Mouse (Mus musculus) stomach, embryonic 16.5 days (tissue): Measurements from ENCODE around the gene Slc47a2. TPM values are rescaled to one million over a fixed set of nuclear protein-coding genes. Genes with fewer than 3 reads are reported as not detected.
"Not testable (repeated sequence)": the region's sequence is repeated elsewhere in the genome, so short reads cannot be mapped to it uniquely, and the experiment has no call there.

Experiments used
- ATAC-seq: fragments of 200-750 bp; cut with Nextera tagmentation; 2 replicates; pipeline ENCODE4 v1.8.0; 2017; ENCODE audit warnings: moderate number of reproducible peaks, moderate TSS enrichment; ENCODE audit not compliant: insufficient read depth, low FRiP score
- H3K27ac ChIP-seq: fragments of 300-500 bp; sonication (generic); 2 replicates; pipeline ENCODE4 v1.5.1; 2014; ENCODE audit warnings: low read length
- H3K27me3 ChIP-seq: fragments of 300-500 bp; sonication (generic); 2 replicates; pipeline ENCODE4 v1.6.1; 2014; ENCODE audit warnings: low read length, control low read depth, mixed read lengths; ENCODE audit not compliant: control insufficient read depth, insufficient read depth
- H3K36me3 ChIP-seq: fragments of 300-500 bp; sonication (generic); 2 replicates; pipeline ENCODE4 v1.6.1; 2014; ENCODE audit warnings: low read length; ENCODE audit not compliant: control insufficient read depth, insufficient read depth
- H3K4me1 ChIP-seq: fragments of 300-500 bp; sonication (generic); 2 replicates; pipeline ENCODE4 v1.6.1; 2014; ENCODE audit warnings: low read length, control low read depth, mixed read lengths; ENCODE audit not compliant: control insufficient read depth, insufficient read depth
- H3K4me2 ChIP-seq: fragments of 300-500 bp; sonication (generic); 2 replicates; pipeline ENCODE4 v1.6.1; 2014; ENCODE audit warnings: low read depth, low read length, mixed read lengths
- H3K4me3 ChIP-seq: fragments of 300-500 bp; sonication (generic); replicated peaks from 2 replicates; pipeline ENCODE4 v1.5.1; 2014; ENCODE audit warnings: mild to moderate bottlenecking, low read length
- H3K9ac ChIP-seq: fragments of 300-500 bp; sonication (generic); 2 replicates; pipeline ENCODE4 v1.6.1; 2014; ENCODE audit warnings: low read length
- H3K9me3 ChIP-seq: fragments of 300-500 bp; sonication (generic); replicated peaks from 2 replicates; pipeline ENCODE4 v1.6.1; 2016; ENCODE audit warnings: low read length, control low read depth; ENCODE audit not compliant: control insufficient read depth
- WGBS: fragments of 180-500 bp; shearing (Covaris S2); extraction: QIAGEN DNeasy Blood & Tissue Kit; methylation state at CpG from one replicate; pipeline ENCODE4 v1.1.7; 2014; 5-methylcytosine and 5-hydroxymethylcytosine counted together
- polyA plus RNA-seq: library from polyadenylated mRNA; unstranded; fragments of >200 nt; fragmentation: Nextera tagmentation; extraction: Ambion mirVana; gene quantifications from 2 replicates; pipeline ENCODE4 v1.2.1, GENCODE M21; 2015

The Slc47a2 gene
- polyA plus RNA-seq, 1 experiment from 2014 or later = not detected

GRCm38 (mm10) chr11:61319233-61319922 lies 23.3 kb downstream of the Slc47a2 start:
- Histone ChIP-seq H3K9me3 (no peaks in the 10 kb centered on the region), H3K4me2 (no peak overlapping the region), H3K27ac (no peak overlapping the region), H3K4me1 (no peaks in the 10 kb centered on the region), H3K27me3 (no peaks in the 10 kb centered on the region), H3K4me3 (no peak overlapping the region), H3K36me3 (no peaks in the 10 kb centered on the region), H3K9ac (no peak overlapping the region)
- 54% methylated on average over 12 of the region's 12 CpGs for WGBS
- no peak for ATAC-seq

- H3K4me3 ChIP-seq = no peak overlapping the region
Observed at GRCm38 (mm10) chr11:61316864-61317263, 25.8 kb downstream of the Slc47a2 start.

GRCm38 (mm10) chr11:61310321-61310720 lies 32.3 kb downstream of the Slc47a2 start:
- Histone ChIP-seq H3K4me2 (no peak overlapping the region), H3K9me3 (peaks cover 5% of the 10 kb centered on the region), H3K27me3 (no peaks in the 10 kb centered on the region), H3K27ac (no peak overlapping the region), H3K36me3 (no peaks in the 10 kb centered on the region), H3K4me1 (no peaks in the 10 kb centered on the region), H3K9ac (no peak overlapping the region), H3K4me3 (no peak overlapping the region)
- 56% methylated on average over 7 of the region's 7 CpGs for WGBS
- no peak for ATAC-seq

More at GRCm38 (mm10) chr11:61316864-61317263, 25.8 kb downstream of the Slc47a2 start:
- no peak overlapping the region for H3K4me2 ChIP-seq
- no peak overlapping the region for H3K9ac ChIP-seq
- WGBS = 36% methylated on average over 2 of the region's 2 CpGs
- no peaks in the 10 kb centered on the region for H3K9me3 ChIP-seq
- ATAC-seq = no peak
- no peak overlapping the region for H3K27ac ChIP-seq
- H3K4me1 ChIP-seq = no peaks in the 10 kb centered on the region
- no peaks in the 10 kb centered on the region for H3K27me3 ChIP-seq
- no peaks in the 10 kb centered on the region for H3K36me3 ChIP-seq

DNA sequence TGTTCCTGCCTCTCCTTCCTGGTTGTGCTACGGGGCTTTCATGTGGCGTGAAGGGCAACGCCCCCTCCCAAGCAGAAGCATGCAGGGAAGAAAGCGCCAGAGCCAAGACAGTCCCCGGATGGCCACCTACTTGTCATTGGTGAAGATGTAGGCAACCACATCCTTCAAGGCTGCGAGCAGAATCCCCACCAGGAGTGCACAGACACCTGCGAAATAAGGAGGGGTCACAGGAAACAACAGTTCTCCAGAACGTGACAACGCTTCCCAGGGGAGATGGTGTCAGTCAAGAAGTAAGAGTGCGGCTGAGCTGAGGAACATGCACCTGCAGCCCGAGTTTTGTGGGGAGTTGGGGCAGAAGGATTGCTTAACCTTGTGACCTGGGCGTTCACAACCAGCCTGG lies 32.8 kb downstream of the Slc47a2 start:
- Histone ChIP-seq H3K4me2 (no peak overlapping the region), H3K4me1 (no peaks in the 10 kb centered on the region), H3K4me3 (no peak overlapping the region), H3K36me3 (no peaks in the 10 kb centered on the region), H3K27me3 (no peaks in the 10 kb centered on the region), H3K27ac (no peak overlapping the region), H3K9me3 (peaks cover 6% of the 10 kb centered on the region), H3K9ac (no peak overlapping the region)
- 59% methylated on average over 12 of the region's 12 CpGs for WGBS
- ATAC-seq = no peak

GRCm38 (mm10) chr11:61307795-61308194 lies 34.9 kb downstream of the Slc47a2 start:
- 51% methylated on average over 7 of the region's 7 CpGs for WGBS
- H3K9ac ChIP-seq = no peak overlapping the region
- H3K27me3 ChIP-seq = no peaks in the 10 kb centered on the region
- no peak overlapping the region for H3K27ac ChIP-seq
- no peak for ATAC-seq
- H3K4me3 ChIP-seq = no peak overlapping the region
- H3K4me1 ChIP-seq = no peaks in the 10 kb centered on the region
- H3K9me3 ChIP-seq = peaks cover 6% of the 10 kb centered on the region
- H3K36me3 ChIP-seq = no peaks in the 10 kb centered on the region
- H3K4me2 ChIP-seq = no peak overlapping the region

DNA sequence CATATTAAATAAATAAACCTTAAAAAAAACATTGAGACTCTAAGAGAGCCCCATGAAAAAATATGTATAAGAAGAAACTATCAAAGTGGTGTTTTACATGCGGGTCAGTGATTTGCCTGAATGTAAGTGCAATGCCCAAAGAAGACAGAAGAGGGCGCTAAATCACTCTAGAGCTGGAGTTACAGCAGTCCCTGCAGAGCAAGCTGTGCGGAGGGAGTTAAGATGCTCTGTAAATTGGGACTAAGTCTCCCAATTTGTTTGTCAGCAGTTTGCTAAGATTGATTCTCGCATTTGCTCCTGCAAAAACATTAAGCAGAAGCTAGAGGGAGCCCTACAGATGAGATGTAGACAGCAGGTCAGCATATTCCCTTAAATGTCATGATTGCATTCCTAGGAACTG lies 37.3 kb downstream of the Slc47a2 start:
- no peak overlapping the region for H3K4me3 ChIP-seq
- H3K36me3 ChIP-seq = no peaks in the 10 kb centered on the region
- peaks cover 6% of the 10 kb centered on the region; the same call in 1 of the 2 replicates for H3K4me1 ChIP-seq
- 80% methylated on average over 4 of the region's 4 CpGs for WGBS
- H3K4me2 ChIP-seq = no peak overlapping the region
- H3K27me3 ChIP-seq = no peaks in the 10 kb centered on the region
- no peak overlapping the region for H3K27ac ChIP-seq
- H3K9ac ChIP-seq = no peak overlapping the region
- H3K9me3 ChIP-seq = peaks cover 6% of the 10 kb centered on the region
- no peak for ATAC-seq

- H3K4me2 ChIP-seq, ATAC-seq, H3K4me3 ChIP-seq, H3K27me3 ChIP-seq, H3K36me3 ChIP-seq, H3K9ac ChIP-seq, H3K27ac ChIP-seq, H3K9me3 ChIP-seq, H3K4me1 ChIP-seq: not testable (repeated sequence)
- 94% methylated on average over 6 of the region's 10 CpGs for WGBS
Observed at GRCm38 (mm10) chr11:61304535-61304934, 38.1 kb downstream of the Slc47a2 start.

DNA sequence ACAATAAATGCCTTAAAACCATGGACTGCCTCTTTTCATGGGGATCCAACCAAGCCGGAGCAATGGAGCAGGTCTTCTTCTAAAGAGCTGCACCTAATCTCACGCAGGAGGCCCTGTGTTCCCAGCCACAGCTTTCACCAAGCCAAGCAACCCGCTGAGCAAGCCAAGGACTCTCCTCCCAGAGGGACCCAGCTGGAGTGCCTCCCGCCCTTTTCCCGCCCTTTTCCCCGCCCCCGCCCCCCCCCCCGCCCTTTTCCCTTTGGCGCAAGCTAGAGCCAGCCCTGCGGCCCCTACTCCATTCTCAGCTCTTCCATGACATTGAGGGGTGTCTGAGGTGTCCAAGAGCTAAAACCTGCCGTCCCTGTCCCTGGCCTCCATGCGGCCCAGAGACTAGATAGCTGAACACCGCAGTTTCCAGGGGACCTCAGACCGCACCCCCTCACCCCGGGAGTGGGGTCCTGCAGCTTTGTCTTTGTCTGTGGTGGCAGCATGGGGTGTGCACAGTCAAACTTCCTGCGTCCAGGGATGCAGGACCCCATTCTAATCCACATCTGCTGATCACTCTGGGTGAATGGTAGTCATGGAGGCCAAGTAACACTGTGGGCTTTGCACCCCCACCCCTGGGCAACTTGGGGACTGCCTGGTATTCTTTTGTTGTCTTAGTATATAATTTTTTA lies 41.8 kb downstream of the Slc47a2 start:
- H3K4me2 ChIP-seq = peak overlapping the region; percentile 48
- no peaks in the 10 kb centered on the region for H3K27me3 ChIP-seq
- H3K27ac ChIP-seq = no peak overlapping the region
- peak; percentile 81 for ATAC-seq
- peak overlapping the region; percentile 63 for H3K9ac ChIP-seq
- peaks cover 6% of the 10 kb centered on the region for H3K9me3 ChIP-seq
- peak overlapping the region; percentile 27 for H3K4me3 ChIP-seq
- 27% methylated on average over 15 of the region's 16 CpGs for WGBS
- H3K36me3 ChIP-seq = no peaks in the 10 kb centered on the region
- peaks cover 9% of the 10 kb centered on the region; the same call in 1 of the 2 replicates for H3K4me1 ChIP-seq

- peak overlapping the region; percentile 48 for H3K4me2 ChIP-seq
- no peaks in the 10 kb centered on the region for H3K27me3 ChIP-seq
- H3K9ac ChIP-seq = no peak overlapping the region
- no peak for ATAC-seq
- no peak overlapping the region for H3K27ac ChIP-seq
- no peak overlapping the region for H3K4me3 ChIP-seq
- 56% methylated on average over 3 of the region's 3 CpGs for WGBS
- peaks cover 9% of the 10 kb centered on the region; the same call in 1 of the 2 replicates for H3K4me1 ChIP-seq
- H3K36me3 ChIP-seq = no peaks in the 10 kb centered on the region
- H3K9me3 ChIP-seq = no peaks in the 10 kb centered on the region
Observed at GRCm38 (mm10) chr11:61300205-61300604, 42.5 kb downstream of the Slc47a2 start.
